Mouse (Mus musculus): Measurements from ENCODE around the gene Erc2. TPM values are rescaled to one million over a fixed set of nuclear protein-coding genes. Genes with fewer than 3 reads are reported as not detected.

Erc2 gene
- 5.5 TPM for polyA plus RNA-seq (2014; fragmentation: Illumina TruSeq; extraction: RNeasy Lipid Tissue Mini Kit (QIAGEN cat#74804); ENCODE audit: low read depth, low replicate concordance)

GRCm38 (mm10) chr14:27622176-27622922, at the start of gene Erc2:
Erc2 (plus strand) TSS chr14:27622428.

GRCm38 (mm10) chr14:28504101-28505050, 882.1 kb downstream of the Erc2 start, which contains the start of gene Wnt5a:
Wnt5a (plus strand) TSS chr14:28504750.

Other genes with a start within 250 kb of the Erc2 start
- 53.3 TPM for gene Fam208a, start 193.6 kb upstream of the Erc2 start, polyA plus RNA-seq (2014; fragmentation: Illumina TruSeq; extraction: RNeasy Lipid Tissue Mini Kit (QIAGEN cat#74804); ENCODE audit: low read depth, low replicate concordance)
- gene Ccdc66, start 114.0 kb upstream of the Erc2 start, polyA plus RNA-seq (2014; fragmentation: Illumina TruSeq; extraction: RNeasy Lipid Tissue Mini Kit (QIAGEN cat#74804); ENCODE audit: low read depth, low replicate concordance), result 26.8 TPM

Measured in kidney, adult 10 weeks (tissue).